Mouse (Mus musculus): ENCODE measurements at regions not wholly inside any gene's neighbourhood (a gene's known extent, or its start where the extent isn't known, plus 50 kb on each side); places are given as distances from the start of the nearest gene placed in this dataset.
"Not testable (repeated sequence)": the region's sequence is repeated elsewhere in the genome, so short reads cannot be mapped to it uniquely, and the experiment has no call there.

DNA sequence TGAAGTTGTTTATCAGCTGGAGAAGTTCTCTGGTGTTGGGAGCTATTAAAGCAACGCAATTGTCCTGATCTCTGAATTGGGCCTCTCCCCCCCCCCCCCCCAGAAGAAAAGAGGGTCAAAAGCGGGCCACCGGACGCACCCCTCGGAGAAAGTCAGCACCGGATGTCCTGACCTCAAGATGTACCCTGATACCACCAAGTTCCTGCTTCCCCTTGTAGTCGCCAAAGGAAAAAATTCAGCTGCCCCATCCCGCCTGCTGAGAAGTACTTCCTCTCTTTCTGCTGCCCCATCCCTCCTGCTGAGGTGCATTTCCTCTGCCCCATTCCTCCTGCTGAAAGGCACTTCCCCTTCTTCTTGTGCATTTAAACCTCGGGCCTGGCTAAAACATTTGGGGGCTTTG, 1191.1 kb upstream of the 1700008P02Rik start:
- not testable (repeated sequence) for H3K9ac ChIP-seq (replicated peaks; ENCODE audit: low read length, poor library complexity, severe bottlenecking); DNase-seq (ENCODE audit: low spot score); H3K27me3 ChIP-seq (ENCODE audit: insufficient read depth, low read length); H3K4me1 ChIP-seq (ENCODE audit: insufficient read depth, low read length); H3K36me3 ChIP-seq (ENCODE audit: insufficient read depth, low read length); H3K4me3 ChIP-seq (ENCODE audit: low read depth, low read length); ATAC-seq (ENCODE audit: low FRiP score); H3K27ac ChIP-seq (ENCODE audit: low read depth, low read length); H3K4me2 ChIP-seq (ENCODE audit: low read depth, low read length, poor library complexity, severe bottlenecking); H3K9me3 ChIP-seq (ENCODE audit: low read length)
- 88% methylated on average over 9 of the region's 9 CpGs for WGBS

DNA sequence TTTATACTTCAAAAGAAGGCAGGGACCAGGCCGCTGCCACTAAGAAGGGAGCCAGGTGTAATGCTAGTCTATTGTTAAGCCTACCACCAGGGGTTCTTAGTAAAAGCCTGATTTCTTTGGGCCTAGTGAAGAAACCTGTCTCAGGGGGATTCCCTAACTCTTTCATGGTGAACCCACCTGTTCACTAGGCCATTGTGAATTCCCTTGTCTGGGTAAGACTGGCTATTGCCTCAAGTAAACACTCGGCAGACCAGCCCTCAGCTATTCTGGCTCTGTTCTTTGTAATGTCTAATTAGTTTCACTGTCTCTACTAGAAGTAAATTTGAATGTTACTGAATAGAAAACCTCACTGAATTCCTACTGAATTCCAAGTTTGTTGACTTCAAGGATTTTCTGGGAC, 1184.9 kb upstream of the 1700008P02Rik start:
- not testable (repeated sequence) for ATAC-seq (ENCODE audit: low FRiP score)

DNA sequence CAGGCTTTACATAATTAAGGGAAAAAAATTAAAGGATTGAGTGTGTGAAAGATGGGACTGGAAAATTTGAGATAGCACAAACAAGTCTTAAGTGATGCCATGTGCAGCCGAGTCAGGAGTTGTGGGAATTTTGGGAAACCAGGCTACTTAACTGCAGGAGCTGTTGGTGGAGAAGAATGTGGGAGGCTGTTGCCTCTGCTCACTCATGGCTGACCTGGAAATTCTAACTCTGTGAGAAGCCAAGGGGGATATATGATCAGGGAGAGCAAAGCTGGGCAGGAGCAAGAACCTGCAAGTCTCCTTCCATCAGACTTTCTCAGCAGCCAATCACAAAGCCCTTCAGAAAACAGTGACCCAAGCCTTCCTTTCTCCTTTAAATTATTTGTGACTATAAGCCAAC, 1184.0 kb upstream of the 1700008P02Rik start:
- Histone ChIP-seq H3K36me3 (ENCODE audit: insufficient read depth, low read length) (no peaks in the 10 kb centered on the region), H3K9me3 (ENCODE audit: low read length) (no peaks in the 10 kb centered on the region), H3K4me3 (ENCODE audit: low read depth, low read length) (no peak overlapping the region), H3K27me3 (ENCODE audit: insufficient read depth, low read length) (no peaks in the 10 kb centered on the region), H3K27ac (ENCODE audit: low read depth, low read length) (no peak overlapping the region), H3K9ac (replicated peaks; ENCODE audit: low read length, poor library complexity, severe bottlenecking) (no peak overlapping the region), H3K4me2 (ENCODE audit: low read depth, low read length, poor library complexity, severe bottlenecking) (no peak overlapping the region), H3K4me1 (ENCODE audit: insufficient read depth, low read length) (no peaks in the 10 kb centered on the region)
- no peak for TF ChIP-seq CTCF (IDR thresholded peaks at IDR 0.05)
- ATAC-seq (ENCODE audit: low FRiP score) (no peak), DNase-seq (ENCODE audit: low spot score) (no peak)
- WGBS, result 67% methylated on average over 1 of the region's 1 CpGs

More for the DNA sequence above, 1184.9 kb upstream of the 1700008P02Rik start:
- H3K4me3 ChIP-seq (ENCODE audit: low read depth, low read length); H3K27me3 ChIP-seq (ENCODE audit: insufficient read depth, low read length); DNase-seq (ENCODE audit: low spot score); H3K9ac ChIP-seq (replicated peaks; ENCODE audit: low read length, poor library complexity, severe bottlenecking); H3K4me1 ChIP-seq (ENCODE audit: insufficient read depth, low read length); H3K4me2 ChIP-seq (ENCODE audit: low read depth, low read length, poor library complexity, severe bottlenecking); H3K36me3 ChIP-seq (ENCODE audit: insufficient read depth, low read length); H3K9me3 ChIP-seq (ENCODE audit: low read length); H3K27ac ChIP-seq (ENCODE audit: low read depth, low read length): not testable (repeated sequence)
- WGBS, result 59% methylated on average over 2 of the region's 2 CpGs

DNA sequence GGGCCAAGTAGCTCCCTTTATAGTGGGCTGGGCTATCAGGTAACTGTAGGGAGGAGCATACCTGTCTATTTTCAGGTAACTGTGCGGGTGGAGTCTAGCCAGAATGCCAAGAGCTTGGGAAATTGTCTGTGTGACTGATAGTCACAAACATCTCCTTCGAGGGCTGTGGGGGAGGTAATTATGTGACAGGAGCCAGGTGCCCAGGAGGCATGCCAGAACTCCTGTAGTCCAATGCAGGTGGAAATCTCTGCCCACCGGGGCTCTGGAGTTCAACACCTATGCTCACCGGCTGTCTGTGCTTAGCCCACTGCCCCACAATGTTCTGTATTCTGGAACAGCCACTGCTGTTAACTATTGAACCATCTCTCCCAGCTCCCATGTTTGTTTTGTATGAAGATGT, 1179.2 kb upstream of the 1700008P02Rik start:
- ATAC-seq (ENCODE audit: low FRiP score) (no peak), DNase-seq (ENCODE audit: low spot score) (no peak)
- Histone ChIP-seq H3K9me3 (ENCODE audit: low read length) (no peaks in the 10 kb centered on the region), H3K4me2 (ENCODE audit: low read depth, low read length, poor library complexity, severe bottlenecking) (no peak overlapping the region), H3K9ac (replicated peaks; ENCODE audit: low read length, poor library complexity, severe bottlenecking) (no peak overlapping the region), H3K4me1 (ENCODE audit: insufficient read depth, low read length) (no peaks in the 10 kb centered on the region), H3K4me3 (ENCODE audit: low read depth, low read length) (no peak overlapping the region), H3K36me3 (ENCODE audit: insufficient read depth, low read length) (no peaks in the 10 kb centered on the region), H3K27me3 (ENCODE audit: insufficient read depth, low read length) (no peaks in the 10 kb centered on the region), H3K27ac (ENCODE audit: low read depth, low read length) (no peak overlapping the region)
- 91% methylated on average over 4 of the region's 4 CpGs for WGBS
- no peak for TF ChIP-seq CTCF (IDR thresholded peaks at IDR 0.05)

DNA sequence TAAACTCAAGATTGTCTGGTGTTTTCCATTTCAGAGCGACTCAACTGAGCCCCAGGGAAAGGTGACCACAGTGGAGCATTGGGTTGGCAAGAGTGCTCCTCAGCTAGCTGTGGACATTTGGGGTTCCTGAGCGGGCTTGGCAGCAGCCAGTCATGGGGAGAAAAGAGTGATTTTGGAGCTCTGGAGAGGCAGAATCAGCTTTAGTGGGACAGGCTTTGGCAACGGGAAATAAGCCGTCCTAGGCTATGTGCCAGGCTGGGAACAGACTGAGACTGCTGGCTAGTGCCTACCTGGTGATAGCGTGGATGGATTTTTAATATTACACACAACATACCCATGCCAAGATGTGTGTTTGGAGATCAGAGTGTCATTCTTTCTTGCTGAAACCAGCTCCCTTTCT, 1167.4 kb upstream of the 1700008P02Rik start:
- no peak for ATAC-seq (ENCODE audit: low FRiP score)
- DNase-seq (ENCODE audit: low spot score), result peak; percentile 31

DNA sequence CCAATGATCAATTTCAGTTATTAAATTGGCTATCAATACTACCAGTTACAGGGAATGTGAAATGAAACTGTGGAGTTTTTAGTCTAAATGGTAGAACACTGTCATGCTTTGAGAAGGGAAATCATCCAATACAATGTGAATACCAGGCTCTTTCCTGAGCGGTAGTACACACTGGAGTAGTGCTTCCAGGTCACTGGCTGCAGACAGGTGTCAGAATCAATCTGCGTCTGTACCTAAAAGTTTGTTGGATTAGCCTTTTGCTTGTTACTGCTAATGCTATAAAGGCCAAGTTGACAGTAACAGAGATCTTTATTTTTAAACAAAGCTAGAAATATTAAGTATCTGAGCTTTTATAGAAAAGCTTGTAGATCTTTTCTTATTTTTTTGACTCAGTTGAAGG, 1164.9 kb upstream of the 1700008P02Rik start:
- no peak overlapping the region for H3K4me3 ChIP-seq (ENCODE audit: low read depth, low read length)
- H3K27ac ChIP-seq (ENCODE audit: low read depth, low read length), result no peak overlapping the region
- H3K9me3 ChIP-seq (ENCODE audit: low read length), result no peaks in the 10 kb centered on the region
- no peak overlapping the region for H3K9ac ChIP-seq (replicated peaks; ENCODE audit: low read length, poor library complexity, severe bottlenecking)
- H3K36me3 ChIP-seq (ENCODE audit: insufficient read depth, low read length), result no peaks in the 10 kb centered on the region
- no peak overlapping the region for H3K4me2 ChIP-seq (ENCODE audit: low read depth, low read length, poor library complexity, severe bottlenecking)
- ATAC-seq (ENCODE audit: low FRiP score), result no peak
- no peaks in the 10 kb centered on the region for H3K27me3 ChIP-seq (ENCODE audit: insufficient read depth, low read length)
- no peak for TF ChIP-seq CTCF (IDR thresholded peaks at IDR 0.05)
- 94% methylated on average over 2 of the region's 2 CpGs for WGBS
- H3K4me1 ChIP-seq (ENCODE audit: insufficient read depth, low read length), result no peaks in the 10 kb centered on the region
- DNase-seq (ENCODE audit: low spot score), result no peak

More for the DNA sequence above, 1167.4 kb upstream of the 1700008P02Rik start:
- H3K27me3 ChIP-seq (ENCODE audit: insufficient read depth, low read length), result no peaks in the 10 kb centered on the region
- no peak overlapping the region for H3K4me3 ChIP-seq (ENCODE audit: low read depth, low read length)
- no peaks in the 10 kb centered on the region for H3K36me3 ChIP-seq (ENCODE audit: insufficient read depth, low read length)
- no peaks in the 10 kb centered on the region for H3K4me1 ChIP-seq (ENCODE audit: insufficient read depth, low read length)
- no peak for TF ChIP-seq CTCF (IDR thresholded peaks at IDR 0.05)
- H3K9ac ChIP-seq (replicated peaks; ENCODE audit: low read length, poor library complexity, severe bottlenecking), result no peak overlapping the region
- no peak overlapping the region for H3K27ac ChIP-seq (ENCODE audit: low read depth, low read length)
- WGBS, result 87% methylated on average over 5 of the region's 5 CpGs
- no peak overlapping the region for H3K4me2 ChIP-seq (ENCODE audit: low read depth, low read length, poor library complexity, severe bottlenecking)
- no peaks in the 10 kb centered on the region for H3K9me3 ChIP-seq (ENCODE audit: low read length)

DNA sequence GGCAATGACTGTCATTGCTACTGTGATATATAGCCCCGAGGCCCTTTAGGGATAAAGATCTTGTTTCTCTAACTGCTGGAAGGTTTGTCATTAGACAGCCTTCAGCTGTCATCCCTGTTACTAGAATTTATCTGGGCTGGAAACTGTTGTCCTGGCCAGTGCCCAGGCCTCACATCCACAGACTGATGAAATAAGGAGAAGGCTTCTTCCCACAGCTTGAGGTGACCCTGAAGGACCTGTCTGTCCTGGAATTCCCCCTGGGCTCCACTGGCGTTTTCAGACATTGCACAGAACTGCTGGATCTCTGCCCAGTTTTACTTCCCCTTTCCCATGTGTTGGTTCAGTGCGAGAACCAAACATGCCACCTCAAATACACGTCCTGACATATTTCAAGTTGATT, 1135.2 kb upstream of the 1700008P02Rik start:
- H3K4me3 ChIP-seq (ENCODE audit: low read depth, low read length), result no peak overlapping the region
- no peaks in the 10 kb centered on the region for H3K36me3 ChIP-seq (ENCODE audit: insufficient read depth, low read length)
- no peak for TF ChIP-seq CTCF (IDR thresholded peaks at IDR 0.05)
- no peaks in the 10 kb centered on the region for H3K4me1 ChIP-seq (ENCODE audit: insufficient read depth, low read length)
- no peak overlapping the region for H3K4me2 ChIP-seq (ENCODE audit: low read depth, low read length, poor library complexity, severe bottlenecking)
- H3K9me3 ChIP-seq (ENCODE audit: low read length), result no peaks in the 10 kb centered on the region
- no peak overlapping the region for H3K9ac ChIP-seq (replicated peaks; ENCODE audit: low read length, poor library complexity, severe bottlenecking)
- DNase-seq (ENCODE audit: low spot score) (peak; percentile 6), ATAC-seq (ENCODE audit: low FRiP score) (no peak)
- H3K27ac ChIP-seq (ENCODE audit: low read depth, low read length), result no peak overlapping the region
- WGBS, result 69% methylated on average over 4 of the region's 4 CpGs
- no peaks in the 10 kb centered on the region for H3K27me3 ChIP-seq (ENCODE audit: insufficient read depth, low read length)

All from midbrain, postnatal 0 days (tissue).